Mouse (Mus musculus) bone marrow, adult 2 months (tissue): ENCODE results near the gene Prdm4.

Source experiments
- CTCF ChIP-seq: fragments of 200-500 bp; IDR thresholded peaks from 2 replicates; pipeline ENCODE4 v1.5.1; 2011; ENCODE audit warnings: low read length, control low read depth; ENCODE audit not compliant: control insufficient read depth, insufficient read depth
- POLR2A ChIP-seq: fragments of 200-500 bp; IDR thresholded peaks from 2 replicates; pipeline ENCODE4 v1.6.1; 2011; ENCODE audit warnings: low read depth, mild to moderate bottlenecking, control low read depth, low read length, borderline replicate concordance; ENCODE audit not compliant: control insufficient read depth

GRCm38 (mm10) chr10:85953401-85953800 is 36.5 kb upstream of the Prdm4 start:
- no peak for TF ChIP-seq POLR2A
- TF ChIP-seq CTCF = no peak
